Mouse (Mus musculus): ENCODE results near the gene Csf2rb. TPM values are rescaled to one million over a fixed set of nuclear protein-coding genes. Genes with fewer than 3 reads are reported as not detected.

The Csf2rb gene
- polyA plus RNA-seq, 1 experiment from 2014 or later, result 1.1 TPM

GRCm38 (mm10) chr15:78365916-78366315 is 40.4 kb downstream of the Csf2rb start:
- H3K4me2 ChIP-seq (replicated peaks), result no peak overlapping the region
- no peak overlapping the region for H3K27ac ChIP-seq
- H3K9ac ChIP-seq, result no peak overlapping the region
- H3K9me3 ChIP-seq, result no peaks in the 10 kb centered on the region
- H3K36me3 ChIP-seq, result no peaks in the 10 kb centered on the region
- ATAC-seq (ENCODE audit: insufficient number of reproducible peaks, insufficient read depth, low FRiP score, low TSS enrichment), result no peak
- H3K4me3 ChIP-seq, result no peak overlapping the region
- H3K27me3 ChIP-seq, result peaks cover 18% of the 10 kb centered on the region
- H3K4me1 ChIP-seq, result no peaks in the 10 kb centered on the region
- WGBS, result 78% methylated on average over 2 of the region's 2 CpGs

GRCm38 (mm10) chr15:78366875-78367274 is 41.3 kb downstream of the Csf2rb start:
- Histone ChIP-seq H3K4me1 (no peaks in the 10 kb centered on the region), H3K9ac (no peak overlapping the region)

GRCm38 (mm10) chr15:78367811-78368210 is 42.3 kb downstream of the Csf2rb start:
- Histone ChIP-seq H3K9ac (no peak overlapping the region), H3K36me3 (no peaks in the 10 kb centered on the region), H3K4me1 (no peaks in the 10 kb centered on the region), H3K4me3 (no peak overlapping the region), H3K9me3 (no peaks in the 10 kb centered on the region), H3K27ac (no peak overlapping the region), H3K27me3 (peaks cover 22% of the 10 kb centered on the region), H3K4me2 (replicated peaks) (no peak overlapping the region)
- WGBS, result 69% methylated on average over 3 of the region's 3 CpGs
- ATAC-seq (ENCODE audit: insufficient number of reproducible peaks, insufficient read depth, low FRiP score, low TSS enrichment), result no peak

More at GRCm38 (mm10) chr15:78366875-78367274, 41.3 kb downstream of the Csf2rb start:
- Histone ChIP-seq H3K36me3 (no peaks in the 10 kb centered on the region), H3K27ac (no peak overlapping the region), H3K4me3 (no peak overlapping the region), H3K9me3 (no peaks in the 10 kb centered on the region), H3K27me3 (peaks cover 18% of the 10 kb centered on the region), H3K4me2 (replicated peaks) (no peak overlapping the region)
- ATAC-seq (ENCODE audit: insufficient number of reproducible peaks, insufficient read depth, low FRiP score, low TSS enrichment), result no peak
- 78% methylated on average over 8 of the region's 8 CpGs for WGBS

- Histone ChIP-seq H3K36me3 (no peaks in the 10 kb centered on the region), H3K4me3 (no peak overlapping the region), H3K27ac (no peak overlapping the region), H3K9me3 (no peaks in the 10 kb centered on the region), H3K4me1 (no peaks in the 10 kb centered on the region), H3K4me2 (replicated peaks) (no peak overlapping the region), H3K27me3 (peaks cover 22% of the 10 kb centered on the region), H3K9ac (no peak overlapping the region)
- ATAC-seq (ENCODE audit: insufficient number of reproducible peaks, insufficient read depth, low FRiP score, low TSS enrichment), result no peak
- WGBS, result 15% methylated on average over 8 of the region's 8 CpGs
Observed at GRCm38 (mm10) chr15:78368926-78369346, 43.4 kb downstream of the Csf2rb start.

GRCm38 (mm10) chr15:78369641-78370040 is 44.1 kb downstream of the Csf2rb start:
- Histone ChIP-seq H3K27me3 (peaks cover 22% of the 10 kb centered on the region), H3K4me2 (replicated peaks) (no peak overlapping the region), H3K9me3 (no peaks in the 10 kb centered on the region), H3K9ac (no peak overlapping the region), H3K4me3 (no peak overlapping the region), H3K27ac (no peak overlapping the region), H3K36me3 (no peaks in the 10 kb centered on the region), H3K4me1 (no peaks in the 10 kb centered on the region)
- no peak for ATAC-seq (ENCODE audit: insufficient number of reproducible peaks, insufficient read depth, low FRiP score, low TSS enrichment)
- 81% methylated on average over 1 of the region's 1 CpGs for whole genome bisulfite sequencing

GRCm38 (mm10) chr15:78372796-78373195 is 47.2 kb downstream of the Csf2rb start:
- WGBS, result 49% methylated on average over 3 of the region's 3 CpGs
- peaks cover 17% of the 10 kb centered on the region for H3K27me3 ChIP-seq
- H3K27ac ChIP-seq, result no peak overlapping the region
- no peak overlapping the region for H3K4me2 ChIP-seq (replicated peaks)
- no peak overlapping the region for H3K9ac ChIP-seq
- no peaks in the 10 kb centered on the region for H3K36me3 ChIP-seq
- H3K4me1 ChIP-seq, result no peaks in the 10 kb centered on the region
- H3K9me3 ChIP-seq, result no peaks in the 10 kb centered on the region
- no peak for ATAC-seq (ENCODE audit: insufficient number of reproducible peaks, insufficient read depth, low FRiP score, low TSS enrichment)
- H3K4me3 ChIP-seq, result no peak overlapping the region

GRCm38 (mm10) chr15:78374204-78374603 is 48.7 kb downstream of the Csf2rb start:
- 73% methylated on average over 3 of the region's 3 CpGs for WGBS
- Histone ChIP-seq H3K4me1 (no peaks in the 10 kb centered on the region), H3K4me2 (replicated peaks) (no peak overlapping the region), H3K4me3 (no peak overlapping the region), H3K9ac (no peak overlapping the region), H3K27me3 (peaks cover 11% of the 10 kb centered on the region; the same call in 1 of the 2 replicates), H3K9me3 (no peaks in the 10 kb centered on the region), H3K36me3 (no peaks in the 10 kb centered on the region), H3K27ac (no peak overlapping the region)
- no peak for ATAC-seq (ENCODE audit: insufficient number of reproducible peaks, insufficient read depth, low FRiP score, low TSS enrichment)

GRCm38 (mm10) chr15:78377859-78378258 is 52.3 kb downstream of the Csf2rb start:
- no peaks in the 10 kb centered on the region for H3K9me3 ChIP-seq
- H3K27me3 ChIP-seq, result no peaks in the 10 kb centered on the region
- no peaks in the 10 kb centered on the region for H3K4me1 ChIP-seq
- no peak overlapping the region for H3K4me3 ChIP-seq
- no peaks in the 10 kb centered on the region for H3K36me3 ChIP-seq
- H3K4me2 ChIP-seq (replicated peaks), result no peak overlapping the region
- no peak for ATAC-seq (ENCODE audit: insufficient number of reproducible peaks, insufficient read depth, low FRiP score, low TSS enrichment)
- H3K27ac ChIP-seq, result no peak overlapping the region
- 87% methylated on average over 10 of the region's 10 CpGs for WGBS
- no peak overlapping the region for H3K9ac ChIP-seq

- H3K4me2 ChIP-seq (replicated peaks), result no peak overlapping the region
- no peaks in the 10 kb centered on the region for H3K9me3 ChIP-seq
- H3K27ac ChIP-seq, result no peak overlapping the region
- H3K4me1 ChIP-seq, result no peaks in the 10 kb centered on the region
- no peak overlapping the region for H3K9ac ChIP-seq
- ATAC-seq (ENCODE audit: insufficient number of reproducible peaks, insufficient read depth, low FRiP score, low TSS enrichment), result no peak
- WGBS, result 81% methylated on average over 10 of the region's 10 CpGs
- H3K36me3 ChIP-seq, result no peaks in the 10 kb centered on the region
- no peak overlapping the region for H3K4me3 ChIP-seq
- H3K27me3 ChIP-seq, result no peaks in the 10 kb centered on the region
Observed at GRCm38 (mm10) chr15:78378556-78378955, 53.0 kb downstream of the Csf2rb start.

- Histone ChIP-seq H3K27me3 (no peaks in the 10 kb centered on the region), H3K9ac (no peak overlapping the region), H3K9me3 (no peaks in the 10 kb centered on the region), H3K4me3 (no peak overlapping the region), H3K4me1 (no peaks in the 10 kb centered on the region), H3K27ac (no peak overlapping the region), H3K36me3 (no peaks in the 10 kb centered on the region), H3K4me2 (replicated peaks) (no peak overlapping the region)
- 67% methylated on average over 2 of the region's 2 CpGs for WGBS
- ATAC-seq (ENCODE audit: insufficient number of reproducible peaks, insufficient read depth, low FRiP score, low TSS enrichment), result no peak
Observed at GRCm38 (mm10) chr15:78380208-78380607, 54.7 kb downstream of the Csf2rb start.

- no peaks in the 10 kb centered on the region for H3K4me1 ChIP-seq
- H3K4me3 ChIP-seq, result no peak overlapping the region
- H3K9me3 ChIP-seq, result no peaks in the 10 kb centered on the region
- WGBS, result 75% methylated on average over 4 of the region's 4 CpGs
- no peaks in the 10 kb centered on the region for H3K36me3 ChIP-seq
- H3K27ac ChIP-seq, result no peak overlapping the region
- H3K27me3 ChIP-seq, result no peaks in the 10 kb centered on the region
- no peak overlapping the region for H3K9ac ChIP-seq
- ATAC-seq (ENCODE audit: insufficient number of reproducible peaks, insufficient read depth, low FRiP score, low TSS enrichment), result no peak
- H3K4me2 ChIP-seq (replicated peaks), result no peak overlapping the region
Observed at GRCm38 (mm10) chr15:78380741-78381140, 55.2 kb downstream of the Csf2rb start.

- no peaks in the 10 kb centered on the region for H3K9me3 ChIP-seq
- H3K9ac ChIP-seq, result no peak overlapping the region
- H3K4me1 ChIP-seq, result no peaks in the 10 kb centered on the region
- no peaks in the 10 kb centered on the region for H3K27me3 ChIP-seq
- H3K4me2 ChIP-seq (replicated peaks), result no peak overlapping the region
- WGBS, result 87% methylated on average over 4 of the region's 4 CpGs
- no peak overlapping the region for H3K27ac ChIP-seq
- no peak for ATAC-seq (ENCODE audit: insufficient number of reproducible peaks, insufficient read depth, low FRiP score, low TSS enrichment)
- no peak overlapping the region for H3K4me3 ChIP-seq
- H3K36me3 ChIP-seq, result no peaks in the 10 kb centered on the region
Observed at GRCm38 (mm10) chr15:78382115-78382514, 56.6 kb downstream of the Csf2rb start.
